Mouse (Mus musculus) heart, adult 18-20 months (tissue): ENCODE measurements around the gene Gm5447. TPM values are rescaled to one million over a fixed set of nuclear protein-coding genes. Genes with fewer than 3 reads are reported as not detected.
A peak's percentile ranks its signal among the peaks of the same experiment; 100 is the strongest.

Experiments used
- DNase-seq, 2 experiments: peaks; one replicate each; pipeline ENCODE4 v3.0.0; 2021 to 2022; ENCODE audit warnings: mixed read lengths in 1 of 2
- long read RNA-seq, 2 experiments: library from polyadenylated mRNA; stranded (forward); transcript quantifications; one replicate each; pipeline ENCODE4 v2.0.0; 2021
- total RNA-seq, 2 experiments: library from RNA; stranded (reverse); gene quantifications; 2 replicates each; pipeline ENCODE4 v1.2.3; 2021

Gene Gm5447
- not detected for total RNA-seq
- long read RNA-seq, experiment 1 = 0 reads
- long read RNA-seq, experiment 2 = 0 reads

DNA sequence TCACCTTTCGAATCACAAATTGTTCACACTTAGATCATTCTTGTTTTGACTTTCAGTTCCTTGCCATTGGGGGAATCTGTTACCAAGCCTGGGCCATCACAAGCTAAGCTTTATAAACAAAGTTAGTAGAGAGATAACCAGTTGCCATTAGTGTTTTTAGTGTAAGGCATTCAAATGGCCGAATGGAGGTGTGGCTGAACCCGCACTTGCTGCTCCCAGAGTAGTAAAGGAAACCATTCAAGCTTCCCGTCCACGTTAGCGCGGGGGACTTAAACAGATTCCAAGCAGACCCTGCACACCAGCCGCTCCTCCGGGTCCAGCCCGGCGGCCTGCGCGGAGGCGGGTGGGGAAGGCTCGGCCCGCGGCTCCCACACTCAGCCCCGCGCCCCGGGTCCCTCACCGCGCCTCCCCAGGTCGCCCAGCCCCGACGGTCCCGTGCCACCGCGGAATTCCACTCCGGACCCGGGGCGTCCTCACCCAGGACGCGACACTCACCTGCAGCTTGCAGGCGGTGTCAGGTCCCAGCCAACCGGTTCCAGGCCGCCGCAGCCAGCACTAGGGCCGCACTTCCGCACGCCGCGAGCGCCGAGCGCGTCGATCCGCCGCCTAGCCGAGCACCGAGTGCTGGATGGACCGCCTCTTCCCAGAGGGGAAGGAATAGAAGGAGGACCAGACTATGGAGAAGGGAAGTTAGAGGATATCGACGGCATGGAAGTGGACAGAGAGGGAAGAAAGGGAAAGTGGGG, at the start of gene Gm5447, which contains the start of gene Exoc2:
TSS of gene Gm5447 (plus strand) at position 704 of the 746 bp plus-strand sequence.
TSS of gene Exoc2 (minus strand) at position 593 of the 746 bp plus-strand sequence.
- peak; percentile 87 to 93 for DNase-seq

DNA sequence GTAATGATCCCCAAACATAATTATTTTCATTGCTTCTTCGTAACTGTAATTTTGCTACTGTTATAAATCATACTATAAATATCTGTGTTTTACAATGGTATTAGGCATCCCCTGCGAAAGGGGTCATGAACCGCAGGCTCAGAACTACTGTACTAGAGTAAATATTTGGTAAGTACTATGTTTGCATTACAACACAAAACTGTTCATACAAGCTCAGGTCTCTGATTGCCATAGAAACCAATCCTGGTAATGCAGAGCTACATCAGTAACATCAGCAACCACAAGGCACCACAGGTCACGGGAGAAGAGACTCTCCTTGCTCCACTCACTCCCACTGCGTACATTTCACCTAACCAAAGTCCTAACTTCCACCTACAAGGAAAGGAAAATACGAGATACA, 49.7 kb upstream of the Gm5447 start:
- no peak for DNase-seq

GRCm38 (mm10) chr13:30929119-30929518, 44.9 kb upstream of the Gm5447 start:
- no peak for DNase-seq

GRCm38 (mm10) chr13:30931613-30932012, 42.4 kb upstream of the Gm5447 start:
- no peak for DNase-seq

DNA sequence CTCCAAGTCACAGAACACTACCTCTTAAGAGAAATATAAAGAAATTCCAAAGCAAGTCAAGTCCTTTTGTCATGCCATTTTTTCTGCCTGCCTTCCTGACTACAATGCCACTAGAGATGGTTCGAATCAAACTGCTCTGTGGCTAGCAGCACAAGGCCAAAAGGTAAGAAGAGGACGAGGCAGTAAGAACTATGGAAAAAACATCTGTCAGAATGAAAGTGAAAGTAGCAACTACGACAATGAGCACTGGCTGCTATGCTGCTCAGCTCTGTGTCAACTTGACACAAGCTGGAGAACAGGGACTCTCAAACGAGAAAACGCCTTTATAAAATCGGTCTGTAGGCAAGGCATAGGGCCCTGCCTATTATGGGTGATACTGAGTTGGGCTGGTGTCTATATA, 41.0 kb upstream of the Gm5447 start:
- peak in 1 of 2 experiments; percentile 21 for DNase-seq

- DNase-seq = no peak
Measured at GRCm38 (mm10) chr13:30945788-30946187, 28.2 kb upstream of the Gm5447 start.

- no peak for DNase-seq
Measured at GRCm38 (mm10) chr13:30947129-30947528, 26.9 kb upstream of the Gm5447 start.

DNA sequence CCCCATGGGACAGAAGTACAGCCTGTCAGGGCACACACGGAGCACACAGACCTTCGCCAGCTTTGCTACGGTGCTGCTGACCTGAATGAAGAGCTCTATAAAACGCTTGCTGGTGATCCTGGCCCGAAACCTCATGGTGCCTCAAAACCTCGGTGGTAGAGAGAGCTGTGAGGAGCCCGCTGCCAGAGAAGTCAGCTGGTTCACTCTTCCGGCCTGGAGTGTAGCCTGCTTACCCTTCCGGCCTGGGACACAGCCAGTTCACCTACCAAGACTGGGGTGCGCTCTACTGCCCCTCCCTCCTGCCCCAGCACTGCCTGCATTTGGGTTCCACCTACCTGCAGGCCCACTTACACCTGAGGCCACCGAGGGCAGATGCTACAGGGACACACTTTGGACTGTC, 26.5 kb upstream of the Gm5447 start, which contains the start of gene Hus1b:
TSS of gene Hus1b (minus strand) at position 220 of the 400 bp plus-strand sequence.
- no peak for DNase-seq

- DNase-seq = no peak
Measured at GRCm38 (mm10) chr13:30949181-30949580, 24.8 kb upstream of the Gm5447 start.

- DNase-seq = no peak
Measured at GRCm38 (mm10) chr13:30952044-30952443, 22.0 kb upstream of the Gm5447 start.

- DNase-seq = no peak
Measured at GRCm38 (mm10) chr13:30953580-30953979, 20.4 kb upstream of the Gm5447 start.

- DNase-seq = no peak
Measured at GRCm38 (mm10) chr13:30960714-30961113, 13.3 kb upstream of the Gm5447 start.

- no peak for DNase-seq
Measured at GRCm38 (mm10) chr13:30961932-30962331, 12.1 kb upstream of the Gm5447 start.

DNA sequence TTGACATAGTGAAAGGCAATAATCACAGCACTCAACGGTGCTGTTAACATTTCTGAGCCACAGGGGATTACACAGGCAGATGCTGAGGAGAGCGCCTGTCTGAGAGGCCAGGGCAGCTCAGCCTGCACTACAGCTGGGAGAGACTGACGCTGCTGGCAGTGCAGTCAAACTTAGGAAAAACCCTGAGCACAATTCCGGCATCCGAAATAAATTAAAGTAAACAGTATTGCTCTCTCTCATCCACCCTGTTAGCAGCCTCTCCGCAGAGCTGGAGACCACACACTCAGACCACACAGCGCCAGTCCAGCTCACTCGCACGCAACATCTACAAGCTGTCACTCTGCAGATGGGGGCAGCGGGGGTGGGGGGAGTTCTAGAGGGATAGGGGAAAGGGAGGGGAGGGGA, 7.5 kb upstream of the Gm5447 start:
- DNase-seq = no peak

DNA sequence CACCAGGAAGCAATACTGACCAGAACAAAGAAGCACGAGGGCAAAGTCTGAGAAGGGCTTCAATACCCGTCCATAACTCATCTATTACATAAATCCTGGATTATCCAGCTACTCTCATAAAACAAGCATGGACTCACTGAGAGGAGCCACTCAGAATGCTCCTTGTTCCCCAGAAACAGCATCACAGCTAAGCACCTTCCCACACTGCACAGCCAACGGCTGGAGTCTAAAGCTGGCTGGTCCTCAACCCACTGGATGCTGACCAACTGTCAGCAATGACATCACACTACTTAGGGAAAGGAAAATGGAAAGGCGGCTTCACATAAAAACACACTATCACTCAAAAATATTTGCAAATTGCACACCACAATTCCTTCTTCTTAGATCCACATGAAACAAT, 5.7 kb upstream of the Gm5447 start:
- DNase-seq = peak in 1 of 2 experiments; percentile 39

DNA sequence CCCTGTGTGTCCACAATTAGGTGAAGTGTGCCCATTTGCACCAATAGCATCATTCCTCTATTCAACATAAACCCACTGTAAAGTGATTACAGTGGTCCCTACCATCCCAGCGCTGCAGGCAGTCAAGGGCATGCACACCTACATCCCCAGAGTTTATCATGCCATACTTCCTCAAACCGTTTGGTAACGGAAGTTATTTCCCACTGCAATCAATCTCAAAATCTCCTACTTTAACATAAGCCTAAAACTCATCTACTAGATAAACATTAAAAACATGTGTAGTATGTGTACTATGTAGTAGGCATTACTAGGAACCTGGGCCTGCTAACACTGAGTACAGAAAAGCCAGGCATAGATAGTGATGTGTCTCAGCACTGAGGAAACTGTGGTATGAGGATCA, 3.0 kb upstream of the Gm5447 start:
- no peak for DNase-seq

DNA sequence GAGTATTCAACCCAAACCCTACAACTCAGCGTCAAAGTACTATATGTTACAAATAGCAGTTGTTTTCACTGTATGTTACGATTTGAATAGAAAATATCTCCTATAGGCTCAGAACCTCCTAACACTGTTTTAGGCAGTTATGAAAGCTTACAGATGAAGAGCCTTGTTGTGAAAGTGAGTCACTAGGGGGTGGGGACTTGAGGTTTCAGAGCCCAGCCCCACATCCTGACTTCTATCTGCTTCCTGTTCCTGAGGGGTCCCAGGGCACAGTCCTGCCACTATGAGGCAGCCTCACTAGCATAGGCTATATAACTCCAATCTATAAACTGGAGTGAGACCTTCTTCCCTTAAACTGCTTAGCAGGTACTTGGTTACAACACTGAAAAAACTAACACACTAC, 1.9 kb upstream of the Gm5447 start:
- peak in 1 of 2 experiments; percentile 16 for DNase-seq

DNA sequence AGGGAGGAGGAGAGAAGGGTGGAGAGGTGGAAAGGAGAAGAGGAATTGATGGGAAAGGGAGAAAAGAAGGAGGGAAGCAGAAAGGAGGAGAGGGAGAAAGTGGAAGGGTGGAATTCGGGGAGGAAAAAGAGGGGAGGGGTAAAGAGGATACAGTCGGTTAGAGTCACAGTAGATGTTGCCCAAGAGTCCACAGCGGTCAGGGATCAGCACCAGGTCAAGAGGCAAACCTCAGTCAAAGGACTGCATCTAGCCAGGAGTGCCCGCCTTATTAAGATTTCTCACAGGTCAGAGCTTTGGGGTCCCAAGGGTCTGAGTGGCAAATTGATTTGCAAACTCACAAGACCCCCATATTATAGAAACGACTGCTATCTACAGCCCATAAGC, 235 bp downstream of the Gm5447 start:
- no peak for DNase-seq

GRCm38 (mm10) chr13:30976536-30977084, 2.6 kb downstream of the Gm5447 start:
- DNase-seq = no peak

DNA sequence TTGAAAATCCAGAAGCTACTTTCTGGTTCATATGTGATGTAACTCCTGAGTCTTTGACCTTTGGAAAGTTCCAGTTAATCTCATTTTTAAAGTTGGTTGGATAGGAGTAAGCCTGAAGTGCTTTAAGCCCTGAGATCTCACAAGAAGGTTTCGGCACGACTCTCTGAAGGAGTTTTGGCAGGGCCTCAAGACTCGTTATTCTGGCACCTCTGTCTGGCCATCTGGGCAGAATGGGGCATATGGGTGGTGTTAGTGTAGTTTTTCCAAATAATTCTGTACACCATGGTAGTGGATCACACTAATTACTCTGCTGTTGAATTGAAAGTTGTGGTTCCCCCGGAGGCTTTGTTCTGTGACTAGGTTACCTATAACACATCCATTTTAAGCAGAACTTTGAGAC, 4.2 kb downstream of the Gm5447 start:
- no peak for DNase-seq

DNA sequence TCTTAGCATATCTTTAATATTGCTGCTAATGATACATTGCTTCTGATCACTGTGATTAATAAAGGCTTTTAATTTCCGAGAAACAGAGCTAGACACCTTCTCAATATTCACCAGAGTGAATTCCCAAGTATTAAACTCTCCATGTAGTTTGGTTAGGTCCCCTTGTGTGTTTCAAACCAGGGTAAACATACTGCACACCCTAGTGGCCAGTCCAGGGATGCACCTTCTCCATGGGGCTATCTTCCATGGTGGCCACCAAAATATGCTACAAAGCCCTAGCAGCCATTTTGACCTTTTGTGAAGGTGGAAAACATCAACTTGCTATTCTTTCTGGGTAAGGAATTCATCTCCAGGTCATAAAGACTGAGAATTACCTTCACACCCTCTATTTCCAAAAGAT, 7.7 kb downstream of the Gm5447 start:
- peak; percentile 57 to 69 for DNase-seq

DNA sequence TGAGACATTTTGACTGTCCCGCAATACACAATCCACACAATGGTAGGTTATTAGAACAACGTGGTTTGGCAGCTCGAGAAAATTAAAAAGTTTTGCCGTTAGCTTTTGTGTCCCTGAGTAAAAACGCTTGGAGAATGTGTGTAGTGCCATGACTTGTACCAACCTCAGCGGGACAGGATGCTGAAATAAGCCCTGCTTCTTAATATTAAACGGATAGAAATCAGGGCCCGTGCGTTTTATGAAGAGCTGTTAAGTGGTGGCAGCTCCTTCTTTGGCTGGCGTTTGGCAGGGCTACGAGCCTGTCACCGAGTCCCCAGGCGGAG, 11.2 kb downstream of the Gm5447 start:
- DNase-seq = no peak

- peak; percentile 73 to 74 for DNase-seq
Measured at GRCm38 (mm10) chr13:30985598-30986466, 11.8 kb downstream of the Gm5447 start.
